Mouse (Mus musculus): Measurements from ENCODE around the gene Padi1. TPM values are rescaled to one million over a fixed set of nuclear protein-coding genes. Genes with fewer than 3 reads are reported as not detected.
A peak's percentile ranks its signal among the peaks of the same experiment; 100 is the strongest.

The Padi1 gene
- total and polyA plus RNA-seq, 3 experiments: 0.03 to 0.16 TPM; not detected in 1

DNA sequence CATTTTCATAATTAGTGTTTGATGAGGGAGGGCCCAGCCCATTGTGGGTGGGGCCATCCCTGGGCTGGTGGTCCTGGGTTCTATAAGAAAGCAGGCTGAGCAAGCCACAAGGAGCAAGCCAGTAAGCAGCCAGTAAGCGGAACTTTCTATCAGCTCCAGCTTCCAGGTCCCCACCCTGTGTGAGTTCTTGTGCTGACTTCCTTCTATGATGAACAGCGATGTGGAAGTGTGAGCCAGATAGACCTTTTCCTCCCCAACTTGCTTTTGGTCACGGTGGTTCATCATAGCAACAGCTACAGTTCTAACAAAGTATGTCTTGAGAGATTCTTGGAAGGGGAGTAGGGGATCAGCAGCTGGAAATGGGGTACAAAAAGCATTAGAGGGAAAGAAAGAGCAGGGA is 79.6 kb downstream of the Padi1 start:
- Histone ChIP-seq H3K4me3 (ENCODE audit: low read depth, low read length) (no peak overlapping the region), H3K27me3 (ENCODE audit: insufficient read depth, low read length) (peaks cover 14% of the 10 kb centered on the region), H3K9me3 (replicated peaks) (no peaks in the 10 kb centered on the region), H3K4me1 (ENCODE audit: insufficient read depth, low read depth, low read length) (peaks cover 6% of the 10 kb centered on the region), H3K36me3 (replicated peaks) (no peaks in the 10 kb centered on the region)
- ATAC-seq (ENCODE audit: extremely low read depth, insufficient number of reproducible peaks, low FRiP score, poor library complexity, severe bottlenecking) (no peak), DNase-seq (ENCODE audit: low spot score) (no peak)
- TF ChIP-seq GATA2 (IDR thresholded peaks at IDR 0.05; ENCODE audit: borderline replicate concordance, low read depth, low read length): no peak
- TF ChIP-seq TAL1 (conservative IDR thresholded peaks at IDR 0.05; ENCODE audit: low read depth, low read length): no peak
- TF ChIP-seq GATA1 (IDR thresholded peaks at IDR 0.05; ENCODE audit: borderline replicate concordance, low read length): no peak
- TF ChIP-seq CTCF (IDR thresholded peaks at IDR 0.05; ENCODE audit: low read depth, low read length): no peak
- TF ChIP-seq POLR2AphosphoS5 (IDR thresholded peaks at IDR 0.05; ENCODE audit: insufficient replicate concordance, low read depth, low read length): no peak

DNA sequence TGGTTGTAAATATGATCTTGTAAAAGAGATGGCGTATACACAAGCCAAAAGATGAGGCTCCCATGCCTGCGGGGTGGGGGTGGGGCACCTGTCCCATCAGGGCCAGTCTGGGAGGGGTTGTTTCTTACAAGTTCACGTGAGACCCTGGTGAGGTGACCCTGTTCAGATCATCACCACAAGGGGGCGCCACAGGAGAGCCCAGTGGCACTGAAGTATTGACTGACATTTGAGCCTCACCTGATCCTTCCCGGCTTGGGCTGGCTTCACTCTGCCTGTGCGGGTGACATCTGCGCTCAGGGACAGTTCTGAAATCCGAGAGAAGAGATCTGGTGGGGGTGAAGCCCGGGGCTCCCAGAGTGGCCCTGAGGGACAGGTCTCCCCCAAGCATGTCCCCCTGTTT is 82.4 kb downstream of the Padi1 start:
- H3K4me3 ChIP-seq (ENCODE audit: low read depth, low read length): no peak overlapping the region
- no peak for ATAC-seq (ENCODE audit: extremely low read depth, insufficient number of reproducible peaks, low FRiP score, poor library complexity, severe bottlenecking)
- H3K27me3 ChIP-seq (ENCODE audit: insufficient read depth, low read length): peaks cover 22% of the 10 kb centered on the region
- no peaks in the 10 kb centered on the region for H3K9me3 ChIP-seq (replicated peaks)
- TF ChIP-seq CTCF (IDR thresholded peaks at IDR 0.05; ENCODE audit: low read depth, low read length): peak; percentile 62; the same call in 1 of the 2 replicates
- TF ChIP-seq GATA1 (IDR thresholded peaks at IDR 0.05; ENCODE audit: borderline replicate concordance, low read length): no peak
- TF ChIP-seq TAL1 (conservative IDR thresholded peaks at IDR 0.05; ENCODE audit: low read depth, low read length): no peak
- TF ChIP-seq POLR2AphosphoS5 (IDR thresholded peaks at IDR 0.05; ENCODE audit: insufficient replicate concordance, low read depth, low read length): no peak
- no peaks in the 10 kb centered on the region for H3K4me1 ChIP-seq (ENCODE audit: insufficient read depth, low read depth, low read length)
- H3K36me3 ChIP-seq (replicated peaks): no peaks in the 10 kb centered on the region
- no peak for DNase-seq (ENCODE audit: low spot score)

Other genes starting within 250 kb of the Padi1 start
- 19.4 and 25.0 TPM in 2 replicates for gene Arhgef10l, start 179.8 kb downstream of the Padi1 start, total RNA-seq (2014; fragmentation: Nextera tagmentation)
- 24.7 and 27.4 TPM in 2 replicates for gene Arhgef10l, start 179.8 kb downstream of the Padi1 start, total RNA-seq (2017)
- gene Arhgef10l, start 179.8 kb downstream of the Padi1 start, polyA plus RNA-seq (2012): 32.6 and 43.4 TPM in 2 replicates
- 205 and 239 TPM in 2 replicates for gene Rcc2, start 145.2 kb downstream of the Padi1 start, total RNA-seq (2014; fragmentation: Nextera tagmentation)
- 106 and 117 TPM in 2 replicates for gene Rcc2, start 145.2 kb downstream of the Padi1 start, total RNA-seq (2017)
- 443 and 525 TPM in 2 replicates for gene Rcc2, start 145.2 kb downstream of the Padi1 start, polyA plus RNA-seq (2012)
- gene Padi6, start 103.1 kb downstream of the Padi1 start, total RNA-seq (2014; fragmentation: Nextera tagmentation): not detected in 2 replicates
- gene Padi6, start 103.1 kb downstream of the Padi1 start, total RNA-seq (2017): not detected in 2 replicates
- gene Padi6, start 103.1 kb downstream of the Padi1 start, polyA plus RNA-seq (2012): not detected in 2 replicates
- gene Padi4, start 71.5 kb downstream of the Padi1 start, total RNA-seq (2014; fragmentation: Nextera tagmentation): not detected in 2 replicates
- gene Padi4, start 71.5 kb downstream of the Padi1 start, total RNA-seq (2017): not detected in 2 replicates
- gene Padi4, start 71.5 kb downstream of the Padi1 start, polyA plus RNA-seq (2012): 0.02 TPM in 1 of 2 replicates, not detected in the other
- 0.92 and 1.1 TPM in 2 replicates for gene Padi3, start 35.1 kb downstream of the Padi1 start, total RNA-seq (2014; fragmentation: Nextera tagmentation)
- gene Padi3, start 35.1 kb downstream of the Padi1 start, total RNA-seq (2017): 17.6 and 19.1 TPM in 2 replicates
- 1.8 TPM in 2 replicates for gene Padi3, start 35.1 kb downstream of the Padi1 start, polyA plus RNA-seq (2012)
- 0.34 TPM in 1 of 2 replicates, not detected in the other for gene Padi2, start 60.6 kb upstream of the Padi1 start, total RNA-seq (2014; fragmentation: Nextera tagmentation)
- 0.46 and 0.82 TPM in 2 replicates for gene Padi2, start 60.6 kb upstream of the Padi1 start, total RNA-seq (2017)
- 0.11 and 0.21 TPM in 2 replicates for gene Padi2, start 60.6 kb upstream of the Padi1 start, polyA plus RNA-seq (2012)
- gene Sdhb, start 115.4 kb upstream of the Padi1 start, total RNA-seq (2014; fragmentation: Nextera tagmentation): 51.2 and 51.7 TPM in 2 replicates
- gene Sdhb, start 115.4 kb upstream of the Padi1 start, total RNA-seq (2017): 100 and 103 TPM in 2 replicates
- 105 and 142 TPM in 2 replicates for gene Sdhb, start 115.4 kb upstream of the Padi1 start, polyA plus RNA-seq (2012)
- 22.3 and 34.0 TPM in 2 replicates for gene Atp13a2, start 141.1 kb upstream of the Padi1 start, total RNA-seq (2014; fragmentation: Nextera tagmentation)
- gene Atp13a2, start 141.1 kb upstream of the Padi1 start, total RNA-seq (2017): 21.4 and 26.6 TPM in 2 replicates
- gene Atp13a2, start 141.1 kb upstream of the Padi1 start, polyA plus RNA-seq (2012): 67.7 and 124 TPM in 2 replicates
- not detected in 2 replicates for gene Mfap2, start 164.6 kb upstream of the Padi1 start, total RNA-seq (2014; fragmentation: Nextera tagmentation)
- gene Mfap2, start 164.6 kb upstream of the Padi1 start, total RNA-seq (2017): not detected in 2 replicates
- not detected in 2 replicates for gene Mfap2, start 164.6 kb upstream of the Padi1 start, polyA plus RNA-seq (2012)
- gene Crocc, start 214.8 kb upstream of the Padi1 start, total RNA-seq (2014; fragmentation: Nextera tagmentation): 1.7 and 3.4 TPM in 2 replicates
- gene Crocc, start 214.8 kb upstream of the Padi1 start, total RNA-seq (2017): 3.0 and 3.4 TPM in 2 replicates
- gene Crocc, start 214.8 kb upstream of the Padi1 start, polyA plus RNA-seq (2012): 5.3 and 7.1 TPM in 2 replicates
- gene Necap2, start 232.6 kb upstream of the Padi1 start, total RNA-seq (2014; fragmentation: Nextera tagmentation): 43.9 and 51.5 TPM in 2 replicates
- 61.9 and 62.4 TPM in 2 replicates for gene Necap2, start 232.6 kb upstream of the Padi1 start, total RNA-seq (2017)
- 91.8 and 101 TPM in 2 replicates for gene Necap2, start 232.6 kb upstream of the Padi1 start, polyA plus RNA-seq (2012)
- not detected in 2 replicates for gene Spata21, start 242.6 kb upstream of the Padi1 start, total RNA-seq (2014; fragmentation: Nextera tagmentation)
- gene Spata21, start 242.6 kb upstream of the Padi1 start, total RNA-seq (2017): not detected in 2 replicates
- not detected in 2 replicates for gene Spata21, start 242.6 kb upstream of the Padi1 start, polyA plus RNA-seq (2012)

Data from G1E (cell line).